Mouse (Mus musculus) mesoderm, embryonic 11.5 days (tissue): ENCODE measurements around the gene Cmtm4.

Experiments used
- DNase-seq: peaks from one replicate; pipeline ENCODE4 v3.0.0-alpha.2; 2012; ENCODE audit warnings: low read depth, low spot score

The Cmtm4 gene

GRCm38 (mm10) chr8:104374864-104375846, 20.5 kb downstream of the Cmtm4 start:
- peak; percentile 30 for DNase-seq

DNA sequence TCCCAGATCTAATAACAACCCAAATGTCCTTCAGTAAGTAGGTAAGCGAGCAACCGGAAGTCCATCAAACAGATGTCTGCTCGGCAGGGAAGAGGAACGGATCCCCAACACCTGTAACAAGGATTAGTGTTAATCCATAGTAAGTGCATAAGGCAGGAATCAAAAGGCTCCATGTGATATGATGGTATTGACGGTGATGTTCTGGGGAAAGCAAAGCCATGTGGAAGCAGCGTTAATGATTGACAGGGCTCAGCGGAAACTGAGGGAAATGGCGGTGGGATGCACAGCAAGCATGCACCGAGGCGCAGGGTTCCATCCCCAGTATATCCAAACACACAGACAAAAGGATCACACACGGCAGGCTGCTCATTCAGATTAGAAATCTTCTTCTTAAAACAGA, 21.3 kb downstream of the Cmtm4 start:
- DNase-seq = no peak

- DNase-seq = no peak
Measured at GRCm38 (mm10) chr8:104373779-104374178, 21.8 kb downstream of the Cmtm4 start.

DNA sequence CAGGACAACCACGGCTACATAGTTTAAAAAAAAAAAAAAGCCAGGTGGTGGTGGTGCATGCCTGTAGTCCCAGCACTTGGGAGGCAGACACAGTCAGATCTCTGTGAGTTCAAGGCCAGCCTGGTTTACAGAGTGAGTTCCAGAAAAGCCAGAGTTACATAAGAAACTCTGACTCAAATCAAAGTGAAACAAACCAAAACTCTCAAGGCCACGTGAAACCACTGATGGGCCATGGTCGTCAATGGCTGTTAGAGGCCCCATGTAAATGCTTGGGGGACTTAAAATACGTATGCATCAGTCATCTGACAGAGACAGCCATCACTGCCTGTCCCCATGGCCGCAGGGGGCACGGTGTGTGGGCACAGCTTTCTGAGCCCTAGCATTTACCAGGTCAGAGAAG, 24.5 kb downstream of the Cmtm4 start:
- no peak for DNase-seq

DNA sequence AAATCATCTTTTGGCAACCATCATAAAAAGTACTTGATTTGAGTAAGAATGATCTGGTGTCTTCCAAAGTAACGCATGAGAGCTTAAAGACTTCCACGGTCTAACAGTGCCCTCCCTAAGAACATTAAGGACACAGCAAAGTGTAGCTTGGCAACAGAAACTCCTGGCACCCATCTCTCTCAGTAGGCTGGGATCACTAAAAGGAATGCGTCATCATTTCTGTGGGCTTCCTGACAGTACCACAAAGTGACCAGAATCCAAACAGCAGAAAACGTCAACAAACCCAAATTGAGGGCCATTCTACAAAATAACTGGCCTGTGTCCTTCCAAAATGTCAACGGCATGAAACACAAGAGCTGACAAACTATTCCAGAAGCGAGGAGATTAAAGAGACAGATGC, 25.5 kb downstream of the Cmtm4 start:
- DNase-seq = no peak

- no peak for DNase-seq
Measured at GRCm38 (mm10) chr8:104369591-104369990, 26.0 kb downstream of the Cmtm4 start.

DNA sequence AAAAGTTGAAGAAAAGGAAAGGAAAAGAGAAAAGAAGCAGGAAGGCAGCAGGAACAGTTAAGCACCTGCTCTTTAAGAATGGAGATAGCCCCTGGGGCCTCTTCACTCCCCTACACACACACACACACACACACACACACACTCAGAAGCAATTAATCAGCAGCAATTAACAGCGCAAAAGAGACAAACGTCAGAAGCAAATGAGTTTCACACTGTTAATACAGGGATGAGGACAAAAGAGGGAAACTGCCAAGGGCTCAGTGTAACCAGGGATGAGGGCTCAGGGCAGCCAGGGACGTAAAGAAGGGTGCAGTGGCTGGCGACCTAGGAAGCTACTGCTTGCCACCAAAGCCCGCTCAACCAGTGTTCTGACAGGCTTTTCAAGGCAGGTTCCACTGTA, 28.2 kb downstream of the Cmtm4 start:
- DNase-seq = no peak

- DNase-seq = no peak
Measured at GRCm38 (mm10) chr8:104365695-104366094, 29.9 kb downstream of the Cmtm4 start.

DNA sequence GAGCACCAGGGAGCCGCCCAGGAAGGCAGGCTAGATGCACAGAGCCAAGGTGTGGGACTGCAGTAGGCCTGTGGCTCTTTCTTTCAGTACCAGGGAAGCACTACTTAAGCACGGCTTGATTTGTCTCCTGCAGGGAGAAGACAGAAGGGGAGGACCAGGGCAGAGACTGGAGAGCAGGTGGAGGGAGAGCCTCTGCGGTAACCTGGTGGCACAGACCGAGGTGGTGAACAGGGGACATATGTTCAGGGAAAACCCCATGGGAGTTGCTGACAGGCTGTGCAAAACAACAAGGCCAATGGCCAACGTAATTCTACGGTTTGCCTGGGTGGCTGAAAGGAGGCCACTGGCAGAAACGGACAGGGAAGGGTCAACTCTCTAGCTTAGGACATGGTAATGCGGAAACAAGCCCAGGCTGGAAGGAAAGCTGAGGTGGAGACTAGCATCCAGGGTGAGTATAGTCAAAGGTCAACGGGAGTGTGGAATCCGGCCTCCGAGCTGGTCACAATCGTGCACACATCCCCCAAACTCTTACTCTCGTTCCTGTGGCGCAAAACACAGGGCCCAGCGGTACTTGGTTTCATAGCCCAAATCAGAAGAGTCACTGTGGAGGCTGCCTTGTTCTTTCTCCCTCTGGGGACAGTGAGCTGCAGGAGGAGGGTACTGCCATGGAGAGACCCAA, 35.7 kb downstream of the Cmtm4 start:
- no peak for DNase-seq

DNA sequence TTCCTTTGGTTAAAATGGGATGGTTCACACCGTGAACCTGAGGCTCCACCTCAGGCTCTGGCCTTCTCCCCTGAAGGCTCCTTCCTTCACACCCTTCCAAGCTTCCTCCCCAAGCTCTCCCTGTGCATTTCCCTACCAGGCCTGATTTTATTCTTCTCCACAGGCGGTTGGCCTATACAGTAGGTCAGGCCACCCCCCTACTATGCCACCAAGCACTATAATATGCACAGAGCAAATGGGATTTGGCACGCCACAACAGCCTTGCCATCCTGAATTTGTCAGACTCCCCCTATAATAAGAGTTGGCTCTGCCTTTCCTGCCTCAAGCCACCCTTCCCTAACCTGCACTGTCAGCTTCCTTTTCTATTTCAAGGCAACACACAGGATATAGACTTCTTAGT, 37.0 kb downstream of the Cmtm4 start:
- no peak for DNase-seq

DNA sequence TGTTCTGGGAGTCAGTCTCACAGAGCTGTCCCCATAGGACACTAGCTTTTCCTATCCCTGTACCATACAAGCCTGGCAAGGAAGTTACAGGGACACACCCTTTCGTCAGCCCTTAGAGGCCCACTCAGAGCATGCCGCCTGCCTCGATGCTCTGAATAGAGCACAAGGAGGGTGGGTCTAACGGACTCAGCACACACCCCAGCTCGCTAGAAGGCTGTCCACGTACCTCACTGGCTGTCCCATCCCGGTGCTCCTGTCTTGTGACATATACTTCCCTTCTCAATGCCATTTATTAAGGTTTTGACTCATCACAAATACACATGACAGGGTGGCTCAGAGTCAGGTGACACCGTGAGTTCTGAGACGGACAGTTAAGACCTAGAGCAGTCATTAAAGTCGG, 41.1 kb downstream of the Cmtm4 start:
- DNase-seq = no peak

DNA sequence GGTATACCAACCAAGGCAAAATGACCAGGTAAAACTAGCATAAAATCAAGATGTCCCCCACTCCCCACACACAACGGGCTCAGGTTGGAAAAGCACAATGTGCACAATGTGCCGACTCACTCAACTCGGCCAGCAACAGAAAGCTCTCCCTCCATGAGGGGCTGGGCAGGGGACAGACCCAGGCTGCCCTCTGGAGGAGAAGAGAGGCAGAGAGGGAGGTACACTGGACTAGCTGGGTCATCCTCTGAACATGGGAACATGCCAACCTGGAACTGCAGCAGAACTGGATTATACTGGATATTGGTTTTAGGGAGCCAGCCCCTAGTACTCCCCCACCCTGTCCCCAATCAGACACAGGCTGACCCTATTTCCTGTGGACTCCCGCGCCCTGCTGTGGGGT, 42.4 kb downstream of the Cmtm4 start:
- DNase-seq = no peak

DNA sequence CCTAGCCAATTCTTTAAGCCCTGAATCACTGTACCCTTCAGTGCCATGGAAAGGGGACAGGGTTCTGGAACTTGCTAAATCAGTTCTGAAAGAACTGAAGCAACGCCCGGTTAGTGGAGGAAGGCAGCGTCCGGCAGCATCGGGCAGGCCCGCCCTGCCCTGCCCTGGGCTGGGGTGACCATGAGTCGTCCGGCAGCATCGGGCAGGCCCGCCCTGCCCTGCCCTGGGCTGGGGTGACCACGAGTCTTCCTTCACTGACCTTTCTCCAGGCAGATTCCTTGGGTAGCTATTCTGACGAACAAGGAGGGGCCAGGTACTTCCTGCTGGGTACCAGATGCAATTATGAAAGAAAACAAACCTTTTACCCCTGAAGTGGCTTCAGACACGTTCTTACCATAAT, 45.6 kb downstream of the Cmtm4 start:
- no peak for DNase-seq

GRCm38 (mm10) chr8:104348971-104349370, 46.6 kb downstream of the Cmtm4 start:
- DNase-seq = no peak

DNA sequence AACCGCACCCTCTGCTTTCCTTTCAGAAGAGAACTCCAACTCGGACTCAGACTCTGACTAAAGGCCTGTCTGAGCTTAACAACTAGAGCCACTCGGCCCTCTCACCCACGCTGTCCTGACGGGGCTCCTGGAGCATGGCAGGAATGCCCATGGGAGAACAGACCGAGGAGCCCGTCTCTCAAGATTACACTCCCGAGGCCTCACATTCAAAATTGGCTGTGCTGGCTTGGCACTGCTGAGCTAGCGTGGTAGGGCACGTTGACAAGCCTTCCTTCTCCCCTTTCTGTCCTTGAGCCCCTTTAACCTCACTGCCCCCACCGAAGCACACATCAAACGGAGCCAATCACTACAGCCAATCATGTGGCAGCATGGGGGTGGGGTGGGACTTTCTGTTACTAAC, 48.9 kb downstream of the Cmtm4 start:
- DNase-seq = no peak

GRCm38 (mm10) chr8:104344622-104345021, 51.0 kb downstream of the Cmtm4 start:
- no peak for DNase-seq

DNA sequence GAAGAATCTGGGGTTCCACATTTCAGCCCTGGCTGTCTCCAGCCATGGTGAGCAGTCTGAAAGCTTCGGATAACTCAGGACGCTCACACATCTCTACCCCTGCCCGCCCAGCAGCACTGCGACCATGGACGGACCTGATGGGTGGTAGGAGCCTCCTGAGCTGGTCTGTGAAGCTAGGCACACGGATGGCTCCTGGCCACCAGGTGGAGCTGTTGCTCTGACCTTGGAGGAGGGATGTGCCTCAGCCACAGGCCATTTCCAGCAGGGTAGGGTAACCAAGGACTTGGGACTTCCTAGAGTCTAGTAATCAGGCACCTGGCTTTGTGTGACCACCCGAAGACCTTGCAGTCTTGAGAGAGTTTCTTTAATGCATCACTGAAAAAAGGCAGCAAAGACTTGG, 51.6 kb downstream of the Cmtm4 start:
- DNase-seq = peak; percentile 90

DNA sequence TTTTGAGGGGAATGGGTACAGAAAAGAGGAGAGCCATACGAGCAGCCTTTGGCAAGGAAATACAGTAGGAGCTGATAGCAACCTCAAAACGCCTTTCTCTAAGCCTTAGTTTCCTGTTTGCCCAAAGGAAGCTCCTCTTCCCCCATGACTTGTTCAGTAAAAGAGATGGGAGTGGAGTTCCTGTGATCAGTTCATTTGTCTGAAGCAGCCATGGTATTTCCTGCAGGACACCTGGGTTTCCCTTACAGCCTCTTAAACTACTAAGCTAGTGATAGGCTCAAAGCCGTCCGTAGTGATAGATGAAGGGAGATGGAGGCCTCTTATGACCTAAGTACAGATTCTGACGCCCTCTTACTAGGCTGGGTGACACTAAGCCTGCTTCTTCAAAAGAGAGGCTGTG, 53.2 kb downstream of the Cmtm4 start:
- no peak for DNase-seq

- no peak for DNase-seq
Measured at GRCm38 (mm10) chr8:104341678-104342077, 53.9 kb downstream of the Cmtm4 start.

- peak; percentile 84 for DNase-seq
Measured at GRCm38 (mm10) chr8:104341106-104341561, 54.5 kb downstream of the Cmtm4 start.

GRCm38 (mm10) chr8:104340233-104341105, 55.1 kb downstream of the Cmtm4 start:
- peak; percentile 84 for DNase-seq

GRCm38 (mm10) chr8:104339983-104340232, 55.7 kb downstream of the Cmtm4 start:
- no peak for DNase-seq
